Mouse (Mus musculus): ENCODE measurements around the gene Cebpa. TPM values are rescaled to one million over a fixed set of nuclear protein-coding genes. Genes with fewer than 3 reads are reported as not detected.
A peak's percentile ranks its signal among the peaks of the same experiment; 100 is the strongest.

The Cebpa gene
- total and polyA plus RNA-seq, 2 experiments from 2014 or later = 0.20 to 3.5 TPM

- under 1% methylated on average over 50 of the region's 53 CpGs for WGBS
- no peak for ATAC-seq (ENCODE audit: insufficient read depth, low read depth)
- H3K27ac ChIP-seq (ENCODE audit: low read depth) = no peak overlapping the region
- no peak for TF ChIP-seq EP300 (IDR thresholded peaks at IDR 0.05; ENCODE audit: low read depth)
- TF ChIP-seq CTCF (IDR thresholded peaks at IDR 0.05; ENCODE audit: low read depth) = no peak
- H3K36me3 ChIP-seq (replicated peaks; ENCODE audit: control insufficient read depth, insufficient read depth, low read length) = no peaks in the 10 kb centered on the region
- peak overlapping the region; percentile 98 for H3K4me2 ChIP-seq (ENCODE audit: low read depth, low read length)
- no peak for DNase-seq (ENCODE audit: low spot score)
- peaks cover 18% of the 10 kb centered on the region for H3K4me1 ChIP-seq (ENCODE audit: control insufficient read depth, insufficient read depth)
- peaks cover 70% of the 10 kb centered on the region for H3K27me3 ChIP-seq (ENCODE audit: control insufficient read depth, insufficient read depth, low read length)
- no peaks in the 10 kb centered on the region for H3K9me3 ChIP-seq (replicated peaks; ENCODE audit: control insufficient read depth, low read length)
- H3K4me3 ChIP-seq (ENCODE audit: low read depth, low read length) = peak overlapping the region; percentile 59
- H3K9ac ChIP-seq (replicated peaks; ENCODE audit: low read depth, low read length) = peak overlapping the region; percentile 46; the same call in 1 of the 2 replicates
These were observed 1.1 kb downstream of the Cebpa start for GRCm38 (mm10) chr7:35120146-35120691.

- peak overlapping the region; percentile 98 for H3K4me2 ChIP-seq (ENCODE audit: low read depth, low read length)
- peak overlapping the region; percentile 59 for H3K4me3 ChIP-seq (ENCODE audit: low read depth, low read length)
- no peak for TF ChIP-seq EP300 (IDR thresholded peaks at IDR 0.05; ENCODE audit: low read depth)
- no peak for TF ChIP-seq CTCF (IDR thresholded peaks at IDR 0.05; ENCODE audit: low read depth)
- H3K4me1 ChIP-seq (ENCODE audit: control insufficient read depth, insufficient read depth) = peaks cover 18% of the 10 kb centered on the region
- H3K9ac ChIP-seq (replicated peaks; ENCODE audit: low read depth, low read length) = no peak overlapping the region
- no peak for DNase-seq (ENCODE audit: low spot score)
- no peaks in the 10 kb centered on the region for H3K9me3 ChIP-seq (replicated peaks; ENCODE audit: control insufficient read depth, low read length)
- H3K36me3 ChIP-seq (replicated peaks; ENCODE audit: control insufficient read depth, insufficient read depth, low read length) = no peaks in the 10 kb centered on the region
- H3K27ac ChIP-seq (ENCODE audit: low read depth) = no peak overlapping the region
- WGBS = 48% methylated on average over 8 of the region's 8 CpGs
- ATAC-seq (ENCODE audit: insufficient read depth, low read depth) = no peak
- peaks cover 65% of the 10 kb centered on the region for H3K27me3 ChIP-seq (ENCODE audit: control insufficient read depth, insufficient read depth, low read length)
These were observed 2.1 kb downstream of the Cebpa start for GRCm38 (mm10) chr7:35121150-35121549.

DNA sequence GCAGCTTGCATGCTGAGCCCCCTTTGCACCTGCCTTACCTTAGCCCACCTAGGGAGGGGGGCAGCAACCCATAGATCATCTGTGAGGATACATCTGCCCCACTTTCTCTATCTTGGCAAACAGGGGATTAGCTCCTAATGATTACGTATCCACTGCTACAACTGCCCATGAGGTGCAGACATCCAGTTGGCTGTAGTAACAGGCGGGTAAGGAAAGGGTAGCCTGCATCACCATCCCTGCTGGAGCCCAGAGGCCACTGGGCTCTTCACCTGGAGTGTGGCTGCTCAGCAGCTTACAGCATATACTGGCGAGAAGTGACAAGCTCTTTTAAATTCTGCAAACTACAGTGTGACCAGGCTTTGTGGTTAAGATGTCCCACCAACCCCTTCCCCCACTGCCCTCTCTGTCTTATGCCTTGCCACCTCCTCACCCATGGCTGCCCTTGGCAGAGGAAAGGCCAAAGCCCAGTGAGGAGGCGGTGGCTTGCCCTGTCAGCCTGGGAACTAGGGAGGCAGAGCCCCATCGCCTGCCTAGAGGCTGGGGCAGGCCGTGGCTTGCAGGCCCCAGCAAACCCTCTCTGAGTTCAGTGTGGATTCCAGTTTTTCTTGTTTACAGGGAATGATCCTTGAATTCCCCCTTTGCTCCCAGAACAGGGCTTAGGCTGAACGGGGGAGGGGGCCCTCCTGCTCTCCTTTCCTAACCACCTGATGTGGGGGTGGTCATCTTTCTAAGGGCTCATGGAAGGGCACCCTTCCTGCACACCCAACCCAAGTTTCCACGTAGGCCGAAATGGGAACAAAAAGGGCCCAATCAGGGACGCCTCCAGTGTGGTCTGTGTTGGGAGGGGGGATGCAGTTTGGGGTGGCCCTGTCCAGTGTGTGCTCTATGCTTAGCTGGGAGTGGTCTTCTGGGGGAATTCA is 3.6 kb downstream of the Cebpa start:
- no peak for DNase-seq (ENCODE audit: low spot score)
- Histone ChIP-seq H3K9me3 (replicated peaks; ENCODE audit: control insufficient read depth, low read length) (no peaks in the 10 kb centered on the region), H3K9ac (replicated peaks; ENCODE audit: low read depth, low read length) (no peak overlapping the region), H3K4me3 (ENCODE audit: low read depth, low read length) (no peak overlapping the region), H3K27ac (ENCODE audit: low read depth) (no peak overlapping the region), H3K4me1 (ENCODE audit: control insufficient read depth, insufficient read depth) (peaks cover 17% of the 10 kb centered on the region), H3K27me3 (ENCODE audit: control insufficient read depth, insufficient read depth, low read length) (peaks cover 50% of the 10 kb centered on the region), H3K4me2 (ENCODE audit: low read depth, low read length) (no peak overlapping the region), H3K36me3 (replicated peaks; ENCODE audit: control insufficient read depth, insufficient read depth, low read length) (no peaks in the 10 kb centered on the region)
- ATAC-seq (ENCODE audit: insufficient read depth, low read depth) = no peak
- 78% methylated on average over 10 of the region's 10 CpGs for WGBS
- TF ChIP-seq CTCF (IDR thresholded peaks at IDR 0.05; ENCODE audit: low read depth) = no peak
- TF ChIP-seq EP300 (IDR thresholded peaks at IDR 0.05; ENCODE audit: low read depth) = no peak

GRCm38 (mm10) chr7:35123431-35123953 is 4.4 kb downstream of the Cebpa start:
- DNase-seq (ENCODE audit: low spot score) = no peak
- no peaks in the 10 kb centered on the region for H3K36me3 ChIP-seq (replicated peaks; ENCODE audit: control insufficient read depth, insufficient read depth, low read length)
- H3K27me3 ChIP-seq (ENCODE audit: control insufficient read depth, insufficient read depth, low read length) = peaks cover 44% of the 10 kb centered on the region
- TF ChIP-seq CTCF (IDR thresholded peaks at IDR 0.05; ENCODE audit: low read depth) (no peak), EP300 (IDR thresholded peaks at IDR 0.05; ENCODE audit: low read depth) (no peak)
- H3K4me3 ChIP-seq (ENCODE audit: low read depth, low read length) = no peak overlapping the region
- H3K9me3 ChIP-seq (replicated peaks; ENCODE audit: control insufficient read depth, low read length) = no peaks in the 10 kb centered on the region
- no peak overlapping the region for H3K4me2 ChIP-seq (ENCODE audit: low read depth, low read length)
- H3K4me1 ChIP-seq (ENCODE audit: control insufficient read depth, insufficient read depth) = peaks cover 12% of the 10 kb centered on the region
- no peak overlapping the region for H3K9ac ChIP-seq (replicated peaks; ENCODE audit: low read depth, low read length)
- ATAC-seq (ENCODE audit: insufficient read depth, low read depth) = no peak
- 33% methylated on average over 10 of the region's 10 CpGs for WGBS
- no peak overlapping the region for H3K27ac ChIP-seq (ENCODE audit: low read depth)

- 75% methylated on average over 5 of the region's 5 CpGs for WGBS
- DNase-seq (ENCODE audit: low spot score) (no peak), ATAC-seq (ENCODE audit: insufficient read depth, low read depth) (no peak)
- no peak overlapping the region for H3K4me2 ChIP-seq (ENCODE audit: low read depth, low read length)
- H3K27ac ChIP-seq (ENCODE audit: low read depth) = no peak overlapping the region
- no peak overlapping the region for H3K9ac ChIP-seq (replicated peaks; ENCODE audit: low read depth, low read length)
- H3K27me3 ChIP-seq (ENCODE audit: control insufficient read depth, insufficient read depth, low read length) = peaks cover 48% of the 10 kb centered on the region
- no peaks in the 10 kb centered on the region for H3K36me3 ChIP-seq (replicated peaks; ENCODE audit: control insufficient read depth, insufficient read depth, low read length)
- H3K4me1 ChIP-seq (ENCODE audit: control insufficient read depth, insufficient read depth) = peaks cover 12% of the 10 kb centered on the region
- H3K9me3 ChIP-seq (replicated peaks; ENCODE audit: control insufficient read depth, low read length) = no peaks in the 10 kb centered on the region
- no peak overlapping the region for H3K4me3 ChIP-seq (ENCODE audit: low read depth, low read length)
- no peak for TF ChIP-seq CTCF (IDR thresholded peaks at IDR 0.05; ENCODE audit: low read depth)
- no peak for TF ChIP-seq EP300 (IDR thresholded peaks at IDR 0.05; ENCODE audit: low read depth)
These were observed 5.1 kb downstream of the Cebpa start for GRCm38 (mm10) chr7:35124216-35124615.

Data from heart, postnatal 0 days (tissue).